Mouse (Mus musculus) 3T3-L1 (cell line): Measurements from ENCODE around the gene Car10.

Source experiments
- DNase-seq: peaks from one replicate; pipeline ENCODE4 v3.0.0-alpha.2; 2015; ENCODE audit warnings: low read depth, low spot score

Gene Car10

GRCm38 (mm10) chr11:93097941-93098828 is at the start of gene Car10:
Gene Car10, plus strand, starts transcription at chr11:93098028.
- no peak for DNase-seq

- DNase-seq, result no peak
These were observed 32.8 kb upstream of the Car10 start for GRCm38 (mm10) chr11:93065021-93065420.

GRCm38 (mm10) chr11:93065656-93066181 is 32.1 kb upstream of the Car10 start:
- no peak for DNase-seq

GRCm38 (mm10) chr11:93095588-93095987 is 2.2 kb upstream of the Car10 start:
- peak; percentile 2 for DNase-seq

GRCm38 (mm10) chr11:93097001-93097400 is 827 bp upstream of the Car10 start:
- peak; percentile 37 for DNase-seq

- no peak for DNase-seq
These were observed 387 bp upstream of the Car10 start for GRCm38 (mm10) chr11:93097431-93097851.

GRCm38 (mm10) chr11:93098933-93099381 is 1.1 kb downstream of the Car10 start:
- no peak for DNase-seq

GRCm38 (mm10) chr11:93099431-93100370 is 1.9 kb downstream of the Car10 start:
- DNase-seq, result no peak

GRCm38 (mm10) chr11:93100606-93101005 is 2.8 kb downstream of the Car10 start:
- DNase-seq, result no peak

- DNase-seq, result no peak
These were observed 3.3 kb downstream of the Car10 start for GRCm38 (mm10) chr11:93101106-93101505.

- no peak for DNase-seq
These were observed 4.5 kb downstream of the Car10 start for GRCm38 (mm10) chr11:93102321-93102720.

GRCm38 (mm10) chr11:93103101-93103815 is 5.4 kb downstream of the Car10 start:
- no peak for DNase-seq

- peak; percentile 12 for DNase-seq
These were observed 11.6 kb downstream of the Car10 start for GRCm38 (mm10) chr11:93109451-93109850.

- no peak for DNase-seq
These were observed 23.1 kb downstream of the Car10 start for GRCm38 (mm10) chr11:93120766-93121415.

GRCm38 (mm10) chr11:93123691-93124090 is 25.9 kb downstream of the Car10 start:
- no peak for DNase-seq

GRCm38 (mm10) chr11:93126466-93126865 is 28.6 kb downstream of the Car10 start:
- peak; percentile 37 for DNase-seq

GRCm38 (mm10) chr11:93128481-93128880 is 30.7 kb downstream of the Car10 start:
- no peak for DNase-seq

- no peak for DNase-seq
These were observed 40.0 kb downstream of the Car10 start for GRCm38 (mm10) chr11:93137841-93138240.

- no peak for DNase-seq
These were observed 43.9 kb downstream of the Car10 start for GRCm38 (mm10) chr11:93141727-93142126.

- peak; percentile 42 for DNase-seq
These were observed 46.7 kb downstream of the Car10 start for GRCm38 (mm10) chr11:93144544-93144943.

GRCm38 (mm10) chr11:93154910-93155309 is 57.1 kb downstream of the Car10 start:
- DNase-seq, result no peak
